Mouse (Mus musculus): Measurements from ENCODE around the gene Plekhg6. TPM values are rescaled to one million over a fixed set of nuclear protein-coding genes. Genes with fewer than 3 reads are reported as not detected.

Gene Plekhg6
- polyA plus RNA-seq, 1 experiment from 2014 or later = 0.49 TPM

GRCm38 (mm10) chr6:125328243-125328642 is 52.4 kb downstream of the Plekhg6 start:
- H3K36me3 ChIP-seq (ENCODE audit: control insufficient read depth, insufficient read depth, low read length) = no peaks in the 10 kb centered on the region
- no peak overlapping the region for H3K4me2 ChIP-seq (ENCODE audit: low read depth, low read length)
- no peaks in the 10 kb centered on the region for H3K27me3 ChIP-seq (ENCODE audit: control insufficient read depth, insufficient read depth, low read depth, low read length)
- H3K27ac ChIP-seq (ENCODE audit: low read length) = no peak overlapping the region
- H3K9ac ChIP-seq (ENCODE audit: low read length) = no peak overlapping the region
- H3K4me3 ChIP-seq (ENCODE audit: low read length) = no peak overlapping the region
- 73% methylated on average over 5 of the region's 5 CpGs for WGBS
- no peaks in the 10 kb centered on the region for H3K9me3 ChIP-seq (ENCODE audit: control insufficient read depth, low read length)
- peaks cover 8% of the 10 kb centered on the region; the same call in 1 of the 2 replicates for H3K4me1 ChIP-seq (replicated peaks; ENCODE audit: control insufficient read depth, insufficient read depth, low read length)
- ATAC-seq (ENCODE audit: low read depth) = no peak

- Histone ChIP-seq H3K4me3 (ENCODE audit: low read length) (no peak overlapping the region), H3K27ac (ENCODE audit: low read length) (no peak overlapping the region), H3K4me1 (replicated peaks; ENCODE audit: control insufficient read depth, insufficient read depth, low read length) (peaks cover 13% of the 10 kb centered on the region; the same call in 1 of the 2 replicates), H3K36me3 (ENCODE audit: control insufficient read depth, insufficient read depth, low read length) (no peaks in the 10 kb centered on the region), H3K9me3 (ENCODE audit: control insufficient read depth, low read length) (no peaks in the 10 kb centered on the region), H3K27me3 (ENCODE audit: control insufficient read depth, insufficient read depth, low read depth, low read length) (peaks cover 14% of the 10 kb centered on the region), H3K9ac (ENCODE audit: low read length) (no peak overlapping the region), H3K4me2 (ENCODE audit: low read depth, low read length) (no peak overlapping the region)
- no peak for ATAC-seq (ENCODE audit: low read depth)
- WGBS = 42% methylated on average over 6 of the region's 6 CpGs
These were observed 55.3 kb downstream of the Plekhg6 start for GRCm38 (mm10) chr6:125325337-125325736.

- no peaks in the 10 kb centered on the region for H3K9me3 ChIP-seq (ENCODE audit: control insufficient read depth, low read length)
- no peaks in the 10 kb centered on the region for H3K36me3 ChIP-seq (ENCODE audit: control insufficient read depth, insufficient read depth, low read length)
- H3K27me3 ChIP-seq (ENCODE audit: control insufficient read depth, insufficient read depth, low read depth, low read length) = peaks cover 14% of the 10 kb centered on the region
- no peak overlapping the region for H3K27ac ChIP-seq (ENCODE audit: low read length)
- H3K4me1 ChIP-seq (replicated peaks; ENCODE audit: control insufficient read depth, insufficient read depth, low read length) = peaks cover 23% of the 10 kb centered on the region
- H3K4me3 ChIP-seq (ENCODE audit: low read length) = peak overlapping the region; percentile 4; the same call in 1 of the 2 replicates
- peak overlapping the region; percentile 23; the same call in 1 of the 2 replicates for H3K4me2 ChIP-seq (ENCODE audit: low read depth, low read length)
- no peak; the same call in 1 of the 2 replicates for ATAC-seq (ENCODE audit: low read depth)
- 28% methylated on average over 6 of the region's 6 CpGs for WGBS
- no peak overlapping the region for H3K9ac ChIP-seq (ENCODE audit: low read length)
These were observed 57.0 kb downstream of the Plekhg6 start for GRCm38 (mm10) chr6:125323547-125323946.

GRCm38 (mm10) chr6:125322794-125323193 is 57.8 kb downstream of the Plekhg6 start:
- no peaks in the 10 kb centered on the region for H3K36me3 ChIP-seq (ENCODE audit: control insufficient read depth, insufficient read depth, low read length)
- H3K4me1 ChIP-seq (replicated peaks; ENCODE audit: control insufficient read depth, insufficient read depth, low read length) = peaks cover 23% of the 10 kb centered on the region
- H3K4me2 ChIP-seq (ENCODE audit: low read depth, low read length) = peak overlapping the region; percentile 32

GRCm38 (mm10) chr6:125321114-125321855 is 59.3 kb downstream of the Plekhg6 start:
- peaks cover 26% of the 10 kb centered on the region for H3K4me1 ChIP-seq (replicated peaks; ENCODE audit: control insufficient read depth, insufficient read depth, low read length)
- H3K9ac ChIP-seq (ENCODE audit: low read length) = peak overlapping the region; percentile 43
- peak; percentile 13; the same call in 1 of the 2 replicates for ATAC-seq (ENCODE audit: low read depth)
- peak overlapping the region; percentile 32 for H3K4me2 ChIP-seq (ENCODE audit: low read depth, low read length)
- H3K36me3 ChIP-seq (ENCODE audit: control insufficient read depth, insufficient read depth, low read length) = no peaks in the 10 kb centered on the region
- peaks cover 14% of the 10 kb centered on the region for H3K27me3 ChIP-seq (ENCODE audit: control insufficient read depth, insufficient read depth, low read depth, low read length)
- peak overlapping the region; percentile 51 for H3K27ac ChIP-seq (ENCODE audit: low read length)
- WGBS = 12% methylated on average over 26 of the region's 26 CpGs
- H3K9me3 ChIP-seq (ENCODE audit: control insufficient read depth, low read length) = no peaks in the 10 kb centered on the region
- peak overlapping the region; percentile 26 for H3K4me3 ChIP-seq (ENCODE audit: low read length)

More at GRCm38 (mm10) chr6:125322794-125323193, 57.8 kb downstream of the Plekhg6 start:
- Histone ChIP-seq H3K9me3 (ENCODE audit: control insufficient read depth, low read length) (no peaks in the 10 kb centered on the region), H3K27ac (ENCODE audit: low read length) (peak overlapping the region; percentile 65), H3K27me3 (ENCODE audit: control insufficient read depth, insufficient read depth, low read depth, low read length) (peaks cover 14% of the 10 kb centered on the region), H3K4me3 (ENCODE audit: low read length) (no peak overlapping the region; the same call in 1 of the 2 replicates), H3K9ac (ENCODE audit: low read length) (no peak overlapping the region)
- ATAC-seq (ENCODE audit: low read depth) = peak; percentile 48; the same call in 1 of the 2 replicates
- 38% methylated on average over 13 of the region's 13 CpGs for WGBS

GRCm38 (mm10) chr6:125320323-125320722 is 60.3 kb downstream of the Plekhg6 start, which contains the start of gene Scnn1a:
Gene Scnn1a (plus strand): TSS chr6:125320659.
- Histone ChIP-seq H3K9ac (ENCODE audit: low read length) (peak within 1 kb of the TSS; percentile 43), H3K36me3 (ENCODE audit: control insufficient read depth, insufficient read depth, low read length) (no peaks in the 10 kb centered on the region), H3K4me2 (ENCODE audit: low read depth, low read length) (peak within 1 kb of the TSS; percentile 32), H3K27me3 (ENCODE audit: control insufficient read depth, insufficient read depth, low read depth, low read length) (peaks cover 14% of the 10 kb centered on the region), H3K27ac (ENCODE audit: low read length) (peak within 1 kb of the TSS; percentile 51), H3K9me3 (ENCODE audit: control insufficient read depth, low read length) (no peaks in the 10 kb centered on the region), H3K4me1 (replicated peaks; ENCODE audit: control insufficient read depth, insufficient read depth, low read length) (peaks cover 26% of the 10 kb centered on the region), H3K4me3 (ENCODE audit: low read length) (peak within 1 kb of the TSS; percentile 26)
- WGBS = 56% methylated on average over 1 of the region's 1 CpGs
- peak; percentile 60 for ATAC-seq (ENCODE audit: low read depth)

GRCm38 (mm10) chr6:125319919-125320296 is 60.7 kb downstream of the Plekhg6 start:
- no peak for ATAC-seq (ENCODE audit: low read depth)
- Histone ChIP-seq H3K9me3 (ENCODE audit: control insufficient read depth, low read length) (no peaks in the 10 kb centered on the region), H3K4me2 (ENCODE audit: low read depth, low read length) (no peak overlapping the region), H3K9ac (ENCODE audit: low read length) (no peak overlapping the region; the same call in none of the 2 replicates), H3K27ac (ENCODE audit: low read length) (peak overlapping the region; percentile 18), H3K4me1 (replicated peaks; ENCODE audit: control insufficient read depth, insufficient read depth, low read length) (peaks cover 26% of the 10 kb centered on the region), H3K27me3 (ENCODE audit: control insufficient read depth, insufficient read depth, low read depth, low read length) (peaks cover 14% of the 10 kb centered on the region), H3K4me3 (ENCODE audit: low read length) (no peak overlapping the region), H3K36me3 (ENCODE audit: control insufficient read depth, insufficient read depth, low read length) (no peaks in the 10 kb centered on the region)

- Histone ChIP-seq H3K36me3 (ENCODE audit: control insufficient read depth, insufficient read depth, low read length) (no peaks in the 10 kb centered on the region), H3K4me1 (replicated peaks; ENCODE audit: control insufficient read depth, insufficient read depth, low read length) (peaks cover 30% of the 10 kb centered on the region), H3K9me3 (ENCODE audit: control insufficient read depth, low read length) (no peaks in the 10 kb centered on the region), H3K27ac (ENCODE audit: low read length) (peak overlapping the region; percentile 39), H3K9ac (ENCODE audit: low read length) (peak overlapping the region; percentile 40), H3K27me3 (ENCODE audit: control insufficient read depth, insufficient read depth, low read depth, low read length) (peaks cover 14% of the 10 kb centered on the region), H3K4me3 (ENCODE audit: low read length) (no peak overlapping the region), H3K4me2 (ENCODE audit: low read depth, low read length) (0 out of 2 replicates have a peak overlapping the region, but pooled peaks have one; percentile 20)
- 34% methylated on average over 15 of the region's 15 CpGs for WGBS
- ATAC-seq (ENCODE audit: low read depth) = peak; percentile 25
These were observed 61.3 kb downstream of the Plekhg6 start for GRCm38 (mm10) chr6:125318981-125319918.

- no peak for ATAC-seq (ENCODE audit: low read depth)
- 17% methylated on average over 7 of the region's 7 CpGs for WGBS
These were observed 63.5 kb downstream of the Plekhg6 start for GRCm38 (mm10) chr6:125317077-125317476.

More at GRCm38 (mm10) chr6:125317077-125317476, 63.5 kb downstream of the Plekhg6 start:
- H3K4me1 ChIP-seq (replicated peaks; ENCODE audit: control insufficient read depth, insufficient read depth, low read length) = peaks cover 41% of the 10 kb centered on the region
- H3K9ac ChIP-seq (ENCODE audit: low read length) = no peak overlapping the region
- no peaks in the 10 kb centered on the region for H3K36me3 ChIP-seq (ENCODE audit: control insufficient read depth, insufficient read depth, low read length)
- peaks cover 10% of the 10 kb centered on the region for H3K27me3 ChIP-seq (ENCODE audit: control insufficient read depth, insufficient read depth, low read depth, low read length)
- no peak overlapping the region for H3K4me3 ChIP-seq (ENCODE audit: low read length)
- no peak overlapping the region for H3K27ac ChIP-seq (ENCODE audit: low read length)
- H3K9me3 ChIP-seq (ENCODE audit: control insufficient read depth, low read length) = no peaks in the 10 kb centered on the region
- H3K4me2 ChIP-seq (ENCODE audit: low read depth, low read length) = no peak overlapping the region

Data from lung, embryonic 16.5 days (tissue).